Mouse (Mus musculus) cerebellum, adult 2 months (tissue): ENCODE data around the gene Ube2n. TPM values are rescaled to one million over a fixed set of nuclear protein-coding genes. Genes with fewer than 3 reads are reported as not detected.

Experiments
- DNase-seq, 2 experiments: peaks; one replicate each; pipeline ENCODE4 v3.0.0; 2021
- H3K27ac ChIP-seq: fragments of 200-500 bp; 2 replicates; pipeline ENCODE4 v1.5.1; 2012; ENCODE audit warnings: low read length, control low read depth, inconsistent platforms; ENCODE audit not compliant: insufficient read depth
- H3K27me3 ChIP-seq: fragments of 200-500 bp; 2 replicates; pipeline ENCODE4 v1.6.1; 2012; ENCODE audit warnings: inconsistent platforms, mild to moderate bottlenecking, low read length, moderate library complexity; ENCODE audit not compliant: control insufficient read depth, insufficient read depth
- H3K4me1 ChIP-seq: fragments of 200-500 bp; 2 replicates; pipeline ENCODE4 v1.6.1; 2011; ENCODE audit warnings: low read length; ENCODE audit not compliant: control insufficient read depth, insufficient read depth
- H3K4me3 ChIP-seq: fragments of 200-500 bp; replicated peaks from 2 replicates; pipeline ENCODE3; 2011; ENCODE audit warnings: mild to moderate bottlenecking, low read depth, low read length, control low read depth; ENCODE audit not compliant: insufficient read depth
- CTCF ChIP-seq: fragments of 200-500 bp; IDR thresholded peaks from 2 replicates; pipeline ENCODE4 v1.5.1; 2011; ENCODE audit warnings: low read depth, mild to moderate bottlenecking, control low read depth, low read length, moderate library complexity, borderline replicate concordance; ENCODE audit not compliant: insufficient read depth
- POLR2A ChIP-seq: fragments of 200-500 bp; IDR thresholded peaks from 2 replicates; pipeline ENCODE4 v1.6.1; 2011; ENCODE audit warnings: low read length, control low read depth, borderline replicate concordance; ENCODE audit not compliant: insufficient read depth
- WGBS: fragments of 180-500 bp; shearing (Covaris S2); methylation state at CpG from one replicate; pipeline ENCODE4 v1.1.7; 2018; 5-methylcytosine and 5-hydroxymethylcytosine counted together
- polyA plus RNA-seq: library from polyadenylated mRNA; depleted of rRNA; stranded (reverse); fragments of >200 nt; gene quantifications from 2 replicates; pipeline ENCODE4 v1.2.3, GENCODE M21; 2012

Gene Ube2n
- polyA plus RNA-seq, 1 experiment, result 185 TPM

- H3K4me3 ChIP-seq, result no peak overlapping the region
- peaks cover 4% of the 10 kb centered on the region for H3K4me1 ChIP-seq
- TF ChIP-seq POLR2A, result no peak
- peak; percentile 23; the same call in 1 of the 2 replicates for TF ChIP-seq CTCF
- no peaks in the 10 kb centered on the region for H3K27me3 ChIP-seq
- no peak for DNase-seq
- no peak overlapping the region for H3K27ac ChIP-seq
Observed at GRCm38 (mm10) chr10:95551752-95552151, 36.8 kb downstream of the Ube2n start.

GRCm38 (mm10) chr10:95552326-95552725 lies 37.4 kb downstream of the Ube2n start:
- no peak overlapping the region for H3K27ac ChIP-seq
- no peak for DNase-seq
- H3K27me3 ChIP-seq, result no peaks in the 10 kb centered on the region
- TF ChIP-seq CTCF, result no peak
- TF ChIP-seq POLR2A, result no peak
- 70% methylated on average over 3 of the region's 3 CpGs for WGBS
- peaks cover 4% of the 10 kb centered on the region for H3K4me1 ChIP-seq
- no peak overlapping the region for H3K4me3 ChIP-seq

GRCm38 (mm10) chr10:95555866-95556265 lies 40.9 kb downstream of the Ube2n start:
- no peak overlapping the region for H3K27ac ChIP-seq
- H3K4me1 ChIP-seq, result peaks cover 7% of the 10 kb centered on the region
- H3K27me3 ChIP-seq, result no peaks in the 10 kb centered on the region
- WGBS, result 69% methylated on average over 11 of the region's 11 CpGs
- TF ChIP-seq POLR2A (no peak), CTCF (no peak)
- H3K4me3 ChIP-seq, result no peak overlapping the region
- no peak for DNase-seq

- TF ChIP-seq CTCF (peak; percentile 59), POLR2A (no peak)
- 77% methylated on average over 5 of the region's 5 CpGs for WGBS
- H3K4me1 ChIP-seq, result peaks cover 7% of the 10 kb centered on the region
- no peak overlapping the region for H3K4me3 ChIP-seq
- H3K27me3 ChIP-seq, result no peaks in the 10 kb centered on the region
- DNase-seq, result peak in 1 of 2 experiments; percentile 11
- H3K27ac ChIP-seq, result no peak overlapping the region
Observed at GRCm38 (mm10) chr10:95557337-95557828, 42.4 kb downstream of the Ube2n start.

- TF ChIP-seq POLR2A (no peak), CTCF (no peak)
- Histone ChIP-seq H3K27ac (no peak overlapping the region), H3K27me3 (no peaks in the 10 kb centered on the region), H3K4me3 (no peak overlapping the region), H3K4me1 (peaks cover 7% of the 10 kb centered on the region)
- no peak for DNase-seq
- 86% methylated on average over 7 of the region's 7 CpGs for WGBS
Observed at GRCm38 (mm10) chr10:95559426-95559825, 44.5 kb downstream of the Ube2n start.

- no peak for DNase-seq
- no peak overlapping the region for H3K4me3 ChIP-seq
- TF ChIP-seq POLR2A, result no peak
- TF ChIP-seq CTCF, result no peak
- 87% methylated on average over 9 of the region's 9 CpGs for WGBS
- H3K4me1 ChIP-seq, result peaks cover 7% of the 10 kb centered on the region
- no peaks in the 10 kb centered on the region for H3K27me3 ChIP-seq
- H3K27ac ChIP-seq, result no peak overlapping the region
Observed at GRCm38 (mm10) chr10:95560394-95560983, 45.5 kb downstream of the Ube2n start.

- no peaks in the 10 kb centered on the region for H3K27me3 ChIP-seq
- H3K4me1 ChIP-seq, result peaks cover 3% of the 10 kb centered on the region; the same call in 1 of the 2 replicates
- WGBS, result 60% methylated on average over 7 of the region's 7 CpGs
- TF ChIP-seq POLR2A (no peak), CTCF (no peak)
- no peak overlapping the region for H3K4me3 ChIP-seq
- H3K27ac ChIP-seq, result no peak overlapping the region
- DNase-seq, result no peak
Observed at GRCm38 (mm10) chr10:95561616-95562015, 46.7 kb downstream of the Ube2n start.

GRCm38 (mm10) chr10:95562395-95562794 lies 47.5 kb downstream of the Ube2n start:
- no peak for TF ChIP-seq POLR2A
- TF ChIP-seq CTCF, result no peak
- no peak for DNase-seq
- H3K27me3 ChIP-seq, result no peaks in the 10 kb centered on the region
- H3K27ac ChIP-seq, result no peak overlapping the region
- peaks cover 3% of the 10 kb centered on the region; the same call in 1 of the 2 replicates for H3K4me1 ChIP-seq
- peak overlapping the region; percentile 53 for H3K4me3 ChIP-seq
- 15% methylated on average over 8 of the region's 8 CpGs for WGBS
